9 mouse cellular contexts compared by ENCODE assay signal in the genomic region with DNA sequence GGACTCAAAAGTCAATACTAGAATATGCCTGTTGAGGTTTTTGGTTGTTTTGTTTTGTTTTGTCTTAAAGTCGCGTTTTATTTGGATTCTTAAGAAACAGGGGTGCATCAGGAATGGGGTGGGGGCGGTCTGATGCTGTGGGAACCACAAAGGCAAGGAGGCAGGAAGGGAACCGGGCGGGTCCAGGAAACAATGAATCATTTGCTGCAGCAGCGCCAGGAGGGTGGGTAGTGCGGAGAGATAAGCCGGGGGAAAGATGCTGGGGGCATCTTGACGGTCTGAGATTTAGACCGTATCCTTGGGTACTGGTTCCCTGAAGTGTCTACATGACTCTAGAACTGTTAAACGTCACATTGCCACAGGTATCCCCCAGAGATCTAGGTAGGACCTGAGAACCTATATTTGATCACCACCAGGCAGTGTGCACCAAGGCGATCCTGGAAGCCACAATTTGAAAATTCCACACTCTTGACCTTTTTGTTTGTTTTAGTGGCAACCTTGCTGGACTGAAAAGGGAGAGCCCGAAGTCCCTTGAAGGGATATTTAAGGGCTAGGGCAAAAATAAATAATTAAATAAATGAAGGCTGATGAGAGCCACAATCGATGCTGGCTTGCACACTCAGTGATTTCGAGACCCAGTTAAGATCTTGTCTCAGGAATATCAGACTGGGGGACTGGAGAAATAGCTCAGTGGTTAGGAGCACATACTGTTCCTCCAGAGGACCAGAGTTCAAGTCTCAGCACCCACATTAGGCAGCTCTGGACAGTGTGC. TPM values are rescaled to one million over a fixed set of nuclear protein-coding genes. Genes with fewer than 3 reads are reported as not detected.
DNase-seq lines count a peak whose midpoint lies in the region; ATAC-seq and TF ChIP-seq lines count a peak whose summit lies in the region.
"Had no signal": no experiment of that assay in that cellular context is flagged by ENCODE, and none has a peak within 500 bp of the region (broad histone marks: within the 10 kb centered on the region; RNA-seq: fewer than 3 reads in every experiment).

No protein-coding gene starts in this region.

- no peak for ATAC-seq in lung, embryonic 14.5 days (ENCODE audit: insufficient read depth)

- peak overlapping the region; percentile 28; the same call in 1 of the 2 replicates for H3K4me2 ChIP-seq in lung, embryonic 14.5 days
- H3K4me2 ChIP-seq: hindbrain, embryonic 15.5 days had no signal

- DNase-seq in MEL (ENCODE audit: low read depth, low spot score) = peak; percentile 9
- DNase-seq in adrenal gland, postnatal 36 days = peak; percentile 61 to 76
- DNase-seq in heart, postnatal 4 days = peak; percentile 70
- DNase-seq in lung, embryonic 14.5 days = peak; percentile 36
- no peak for DNase-seq in neural tube, embryonic 10.5 days (ENCODE audit: extremely low spot score, low spot score)
- no peak for DNase-seq in embryo, embryonic 10.5 days (ENCODE audit: low spot score)
- no peak for DNase-seq in yolk sac, embryonic 10.5 days (ENCODE audit: low spot score)

- peaks cover 0 to 3% of the 10 kb centered on the region in 2 experiments; a peak in 1 of 4 replicates for H3K4me1 ChIP-seq in MEL (ENCODE audit: control insufficient read depth in 1 of 2, insufficient read depth in 2 of 2, low read length in 2 of 2)
- H3K4me1 ChIP-seq in lung, embryonic 14.5 days (ENCODE audit: insufficient read depth) = peaks cover 7% of the 10 kb centered on the region

- H3K79me2 ChIP-seq in MEL (ENCODE audit: control insufficient read depth, insufficient read depth, low read length, poor library complexity) = no peaks in the 10 kb centered on the region

- H3K27ac ChIP-seq in MEL (ENCODE audit: control insufficient read depth, low read depth, low read length) = no peak overlapping the region
- no peak overlapping the region for H3K27ac ChIP-seq in lung, embryonic 14.5 days (ENCODE audit: low read depth)
- H3K27ac ChIP-seq: hindbrain, embryonic 15.5 days; macrophage had no signal

- no peak for TF ChIP-seq POLR2A in MEL (IDR thresholded peaks at IDR 0.05; ENCODE audit: control insufficient read depth in 1 of 2, insufficient read depth in 1 of 2, low read depth in 1 of 2, low read length in 2 of 2, poor library complexity in 1 of 2)

- no peaks in the 10 kb centered on the region; a peak in 1 of 4 replicates for H3K36me3 ChIP-seq in MEL (ENCODE audit: control insufficient read depth in 1 of 2, insufficient read depth in 2 of 2, low read length in 2 of 2)
- H3K36me3 ChIP-seq in lung, embryonic 14.5 days (ENCODE audit: insufficient read depth) = no peaks in the 10 kb centered on the region
- H3K36me3 ChIP-seq: hindbrain, embryonic 15.5 days had no signal

- TF ChIP-seq EP300 in MEL (IDR thresholded peaks at IDR 0.05; ENCODE audit: low read depth in 1 of 2, low read length in 2 of 2) = no peak

- no peak overlapping the region for H3K9ac ChIP-seq in MEL (ENCODE audit: control insufficient read depth, low read depth, low read length, poor library complexity, severe bottlenecking)
- H3K9ac ChIP-seq in lung, embryonic 14.5 days = no peak overlapping the region
- H3K9ac ChIP-seq: hindbrain, embryonic 15.5 days had no signal

- no peak overlapping the region for H3K4me3 ChIP-seq in MEL (ENCODE audit: control insufficient read depth in 1 of 2, insufficient read depth in 1 of 2, low read depth in 2 of 2, low read length in 2 of 2)
- no peak overlapping the region for H3K4me3 ChIP-seq in lung, embryonic 14.5 days (ENCODE audit: low read depth, low read length)
- H3K4me3 ChIP-seq: hindbrain, embryonic 15.5 days had no signal

- TF ChIP-seq CTCF in MEL (IDR thresholded peaks at IDR 0.05 in 2 of 3, conservative IDR thresholded peaks at IDR 0.05 in 1 of 3; ENCODE audit: control insufficient read depth in 1 of 3, insufficient read depth in 1 of 3, low read depth in 2 of 3, low read length in 3 of 3, poor library complexity in 1 of 3, severe bottlenecking in 1 of 3) = no peak
- TF ChIP-seq CTCF in lung, embryonic 14.5 days (IDR thresholded peaks at IDR 0.05; ENCODE audit: low read depth) = no peak

- TF ChIP-seq RAD21 in MEL (IDR thresholded peaks at IDR 0.05; ENCODE audit: low read depth, low read length) = no peak

- 26% methylated on average over 15 of the region's 15 CpGs for WGBS in lung, embryonic 14.5 days

- peaks cover 9% of the 10 kb centered on the region in 2 experiments for H3K27me3 ChIP-seq in MEL (ENCODE audit: control insufficient read depth in 1 of 2, insufficient read depth in 2 of 2, low read length in 2 of 2)
- no peaks in the 10 kb centered on the region for H3K27me3 ChIP-seq in lung, embryonic 14.5 days (ENCODE audit: insufficient read depth, low read length)
- H3K27me3 ChIP-seq: hindbrain, embryonic 15.5 days had no signal

- H3K9me3 ChIP-seq in MEL (replicated peaks; ENCODE audit: insufficient read depth, low read length) = no peaks in the 10 kb centered on the region
- no peaks in the 10 kb centered on the region for H3K9me3 ChIP-seq in lung, embryonic 14.5 days (ENCODE audit: low read depth, low read length)
- H3K9me3 ChIP-seq: hindbrain, embryonic 15.5 days had no signal

TF ChIP-seq in MEL, 35 proteins besides CTCF, POLR2A, EP300 and RAD21:
- TF ChIP-seq ZKSCAN1 (IDR thresholded peaks at IDR 0.05; ENCODE audit: low read depth, low read length) (no peak), HCFC1 (IDR thresholded peaks at IDR 0.05; ENCODE audit: low read depth, low read length) (no peak), ZMIZ1 (IDR thresholded peaks at IDR 0.05; ENCODE audit: low read depth, low read length) (no peak), TBP (IDR thresholded peaks at IDR 0.05; ENCODE audit: low read depth, low read length) (0 out of 2 replicates have a peak, but pooled peaks have one; percentile 23)

RNA-seq across cellular contexts. Expression of a gene that starts 8.6 kb away (rescaled TPM):
- 0.88 and 1.1 TPM in 2 replicates for total RNA-seq in MEL (2012; rRNA removed)
- 1 to 10 TPM in 1 of 2 experiments, not detected in 1; 7.9 TPM for polyA plus RNA-seq in MEL (2012; ENCODE audit: insufficient read depth in 1 of 2, insufficient read length in 2 of 2, low read depth in 1 of 2, low replicate concordance in 2 of 2, missing spikeins in 1 of 2)
- 10 to 100 TPM; 42.1 to 43.0 TPM for total RNA-seq in adrenal gland, postnatal 36 days (2021)
- total RNA-seq in heart, postnatal 4 days (2021) = 10 to 100 TPM; 26.9 to 32.3 TPM
- 41.1 and 42.8 TPM in 2 replicates for polyA plus RNA-seq in lung, embryonic 14.5 days (2014; fragmentation: Nextera tagmentation; extraction: Ambion mirVana)

Comparison
In these comparisons a context has a peak if more than half of its experiments do, and no peak if none do; other contexts are left out.
1. DNase-seq: peak in MEL (single experiment), adrenal gland, postnatal 36 days (2 of 2), heart, postnatal 4 days (single experiment) and lung, embryonic 14.5 days (single experiment); none in neural tube, embryonic 10.5 days (single experiment), embryo, embryonic 10.5 days (single experiment) and yolk sac, embryonic 10.5 days (single experiment).
2. RNA of a gene that starts 8.6 kb away (total RNA-seq): 42.1 to 43.0 TPM in adrenal gland, postnatal 36 days and 26.9 to 32.3 TPM in heart, postnatal 4 days; 0.88 to 1.1 TPM in MEL; every median in the first group is over 10 times any median in the second.